Mouse (Mus musculus) hindbrain, embryonic 14.5 days (tissue): ENCODE results near the gene Tspan3. TPM values are rescaled to one million over a fixed set of nuclear protein-coding genes. Genes with fewer than 3 reads are reported as not detected.

Source experiments
- ATAC-seq: fragments of 200-750 bp; cut with Nextera tagmentation; 2 replicates; pipeline ENCODE4 v1.8.0; 2017; ENCODE audit warnings: moderate number of reproducible peaks, mild to moderate bottlenecking, moderate TSS enrichment, moderate library complexity; ENCODE audit not compliant: low FRiP score
- DNase-seq: peaks from one replicate; pipeline ENCODE4 v3.0.0-alpha.2; 2015; ENCODE audit warnings: low spot score
- H3K27ac ChIP-seq: fragments of 300-500 bp; sonication (generic); 2 replicates; pipeline ENCODE4 v1.5.1; 2014; ENCODE audit warnings: mild to moderate bottlenecking, moderate library complexity
- H3K27me3 ChIP-seq: fragments of 300-500 bp; sonication (generic); 2 replicates; pipeline ENCODE4 v1.6.1; 2014; ENCODE audit warnings: mild to moderate bottlenecking, low read length, mixed read lengths; ENCODE audit not compliant: control insufficient read depth, insufficient read depth
- H3K36me3 ChIP-seq: fragments of 300-500 bp; sonication (generic); replicated peaks from 2 replicates; pipeline ENCODE4 v1.6.1; 2014; ENCODE audit not compliant: control insufficient read depth, insufficient read depth
- H3K4me1 ChIP-seq: fragments of 300-500 bp; sonication (generic); replicated peaks from 2 replicates; pipeline ENCODE4 v1.6.1; 2014; ENCODE audit warnings: antibody characterized with exemption, low read length, mixed read lengths; ENCODE audit not compliant: control insufficient read depth, insufficient read depth
- H3K4me2 ChIP-seq: fragments of 300-500 bp; sonication (generic); replicated peaks from 2 replicates; pipeline ENCODE4 v1.6.1; 2014; ENCODE audit warnings: mild to moderate bottlenecking, moderate library complexity
- H3K4me3 ChIP-seq: fragments of 300-500 bp; sonication (generic); replicated peaks from 2 replicates; pipeline ENCODE4 v1.5.1; 2014; ENCODE audit warnings: mild to moderate bottlenecking, low read length
- H3K9ac ChIP-seq: fragments of 300-500 bp; sonication (generic); 2 replicates; pipeline ENCODE4 v1.6.1; 2014
- H3K9me3 ChIP-seq: fragments of 300-500 bp; sonication (generic); 2 replicates; pipeline ENCODE4 v1.6.1; 2016; ENCODE audit warnings: low read length; ENCODE audit not compliant: control insufficient read depth
- WGBS: fragments of 180-500 bp; shearing (Covaris S2); extraction: QIAGEN DNeasy Blood & Tissue Kit; methylation state at CpG from one replicate; pipeline ENCODE4 v1.1.7; 2014; 5-methylcytosine and 5-hydroxymethylcytosine counted together
- polyA plus RNA-seq: library from polyadenylated mRNA; unstranded; fragments of >200 nt; fragmentation: Nextera tagmentation; extraction: Ambion mirVana; gene quantifications from 2 replicates; pipeline ENCODE4 v1.2.1, GENCODE M21; 2014

Tspan3 gene
- polyA plus RNA-seq = 605 and 634 TPM in 2 replicates

GRCm38 (mm10) chr9:56165377-56165776 lies at the start of gene Tspan3:
Tspan3 (minus strand) TSS chr9:56165477.
- H3K36me3 ChIP-seq = no peaks in the 10 kb centered on the region
- ATAC-seq = no peak
- no peaks in the 10 kb centered on the region for H3K27me3 ChIP-seq
- H3K27ac ChIP-seq = no peak within 1 kb of the TSS
- no peaks in the 10 kb centered on the region for H3K9me3 ChIP-seq
- no peak within 1 kb of the TSS for H3K9ac ChIP-seq
- H3K4me3 ChIP-seq = no peak within 1 kb of the TSS
- 96% methylated on average over 6 of the region's 6 CpGs for WGBS
- no peak within 1 kb of the TSS for H3K4me2 ChIP-seq
- DNase-seq = no peak
- H3K4me1 ChIP-seq = peaks cover 18% of the 10 kb centered on the region

- Histone ChIP-seq H3K4me1 (peaks cover 12% of the 10 kb centered on the region; the same call in 1 of the 2 replicates), H3K4me3 (peak overlapping the region; percentile 16), H3K36me3 (no peaks in the 10 kb centered on the region), H3K27me3 (no peaks in the 10 kb centered on the region), H3K27ac (no peak overlapping the region; the same call in 1 of the 2 replicates), H3K9me3 (no peaks in the 10 kb centered on the region), H3K9ac (peak overlapping the region; percentile 49), H3K4me2 (peak overlapping the region; percentile 54)
- 6% methylated on average over 11 of the region's 11 CpGs for WGBS
- peak; percentile 53; the same call in 1 of the 2 replicates for ATAC-seq
- DNase-seq = peak; percentile 81
Observed at GRCm38 (mm10) chr9:56213451-56214291, 48.4 kb upstream of the Tspan3 start.

- H3K9me3 ChIP-seq = no peaks in the 10 kb centered on the region
- peaks cover 4% of the 10 kb centered on the region; the same call in 1 of the 2 replicates for H3K4me1 ChIP-seq
- H3K4me3 ChIP-seq = no peak overlapping the region
- no peak overlapping the region for H3K9ac ChIP-seq
- WGBS = 84% methylated on average over 8 of the region's 8 CpGs
- no peak overlapping the region for H3K27ac ChIP-seq
- ATAC-seq (no peak), DNase-seq (no peak)
- H3K36me3 ChIP-seq = no peaks in the 10 kb centered on the region
- H3K4me2 ChIP-seq = no peak overlapping the region
- no peaks in the 10 kb centered on the region for H3K27me3 ChIP-seq
Observed at GRCm38 (mm10) chr9:56208817-56209216, 43.5 kb upstream of the Tspan3 start.

- WGBS = 88% methylated on average over 5 of the region's 5 CpGs
- Histone ChIP-seq H3K27me3 (no peaks in the 10 kb centered on the region), H3K4me1 (no peaks in the 10 kb centered on the region), H3K4me2 (no peak overlapping the region), H3K9ac (no peak overlapping the region), H3K36me3 (no peaks in the 10 kb centered on the region), H3K4me3 (no peak overlapping the region), H3K9me3 (no peaks in the 10 kb centered on the region), H3K27ac (no peak overlapping the region)
- ATAC-seq (no peak), DNase-seq (no peak)
Observed at GRCm38 (mm10) chr9:56207516-56207915, 42.2 kb upstream of the Tspan3 start.

GRCm38 (mm10) chr9:56207083-56207482 lies 41.8 kb upstream of the Tspan3 start:
- H3K9ac ChIP-seq = no peak overlapping the region
- no peaks in the 10 kb centered on the region for H3K4me1 ChIP-seq
- no peak overlapping the region for H3K27ac ChIP-seq
- no peaks in the 10 kb centered on the region for H3K27me3 ChIP-seq
- H3K4me2 ChIP-seq = no peak overlapping the region
- H3K4me3 ChIP-seq = no peak overlapping the region
- DNase-seq (no peak), ATAC-seq (no peak)
- H3K9me3 ChIP-seq = no peaks in the 10 kb centered on the region
- WGBS = 95% methylated on average over 10 of the region's 10 CpGs
- no peaks in the 10 kb centered on the region for H3K36me3 ChIP-seq

- no peak overlapping the region for H3K4me2 ChIP-seq
Observed at GRCm38 (mm10) chr9:56205336-56205735, 40.1 kb upstream of the Tspan3 start.

GRCm38 (mm10) chr9:56204316-56204715 lies 39.0 kb upstream of the Tspan3 start:
- Histone ChIP-seq H3K9me3 (no peaks in the 10 kb centered on the region), H3K9ac (no peak overlapping the region), H3K27ac (no peak overlapping the region), H3K4me1 (no peaks in the 10 kb centered on the region), H3K4me2 (no peak overlapping the region), H3K27me3 (no peaks in the 10 kb centered on the region), H3K4me3 (no peak overlapping the region), H3K36me3 (no peaks in the 10 kb centered on the region)
- no peak for DNase-seq
- 91% methylated on average over 4 of the region's 4 CpGs for WGBS
- no peak for ATAC-seq

More at GRCm38 (mm10) chr9:56205336-56205735, 40.1 kb upstream of the Tspan3 start:
- H3K4me1 ChIP-seq = no peaks in the 10 kb centered on the region
- no peak overlapping the region for H3K27ac ChIP-seq
- no peak for DNase-seq
- H3K9ac ChIP-seq = no peak overlapping the region
- H3K4me3 ChIP-seq = no peak overlapping the region
- no peaks in the 10 kb centered on the region for H3K9me3 ChIP-seq
- 87% methylated on average over 11 of the region's 11 CpGs for WGBS
- ATAC-seq = no peak
- H3K36me3 ChIP-seq = no peaks in the 10 kb centered on the region
- H3K27me3 ChIP-seq = no peaks in the 10 kb centered on the region

GRCm38 (mm10) chr9:56200645-56201314 lies 35.5 kb upstream of the Tspan3 start:
- no peak overlapping the region for H3K9ac ChIP-seq

GRCm38 (mm10) chr9:56200200-56200599 lies 34.9 kb upstream of the Tspan3 start:
- 64% methylated on average over 2 of the region's 2 CpGs for WGBS
- H3K4me2 ChIP-seq = no peak overlapping the region
- ATAC-seq = no peak

More at GRCm38 (mm10) chr9:56200645-56201314, 35.5 kb upstream of the Tspan3 start:
- Histone ChIP-seq H3K9me3 (no peaks in the 10 kb centered on the region), H3K4me3 (no peak overlapping the region), H3K27me3 (no peaks in the 10 kb centered on the region), H3K36me3 (no peaks in the 10 kb centered on the region), H3K4me2 (no peak overlapping the region), H3K27ac (no peak overlapping the region), H3K4me1 (no peaks in the 10 kb centered on the region)
- DNase-seq (peak; percentile 89), ATAC-seq (peak; percentile 71; the same call in 1 of the 2 replicates)
- WGBS = 43% methylated on average over 14 of the region's 14 CpGs

More at GRCm38 (mm10) chr9:56200200-56200599, 34.9 kb upstream of the Tspan3 start:
- DNase-seq = no peak
- Histone ChIP-seq H3K9ac (no peak overlapping the region), H3K36me3 (no peaks in the 10 kb centered on the region), H3K4me1 (no peaks in the 10 kb centered on the region), H3K27me3 (no peaks in the 10 kb centered on the region), H3K9me3 (no peaks in the 10 kb centered on the region), H3K27ac (no peak overlapping the region), H3K4me3 (no peak overlapping the region)
